Mouse (Mus musculus) liver, embryonic 14.5 days (tissue): ENCODE data around the gene Dhx34. TPM values are rescaled to one million over a fixed set of nuclear protein-coding genes. Genes with fewer than 3 reads are reported as not detected.

ENCODE experiments used
- ATAC-seq: fragments of 200-750 bp; cut with Nextera tagmentation; 2 replicates; pipeline ENCODE4 v1.8.0; 2017; ENCODE audit warnings: moderate number of reproducible peaks, mild to moderate bottlenecking, moderate library complexity; ENCODE audit not compliant: insufficient read depth
- DNase-seq, 3 experiments: peaks; one replicate each; pipeline ENCODE4 v3.0.0-alpha.2; 2012 to 2013; ENCODE audit warnings: low read depth in 3 of 3, low spot score in 3 of 3
- H3K27ac ChIP-seq: fragments of 300-500 bp; sonication (generic); 2 replicates; pipeline ENCODE4 v1.5.1; 2014; ENCODE audit warnings: moderate library complexity, mild to moderate bottlenecking, control low read depth, inconsistent platforms
- H3K27me3 ChIP-seq: fragments of 300-500 bp; sonication (generic); 2 replicates; pipeline ENCODE4 v1.6.1; 2014; ENCODE audit warnings: mild to moderate bottlenecking, low read length, moderate library complexity; ENCODE audit not compliant: control insufficient read depth, insufficient read depth
- H3K36me3 ChIP-seq: fragments of 300-500 bp; sonication (generic); replicated peaks from 2 replicates; pipeline ENCODE4 v1.6.1; 2014; ENCODE audit warnings: low read depth; ENCODE audit not compliant: control insufficient read depth, insufficient read depth
- H3K4me1 ChIP-seq, 2 experiments: fragments of 200-500 bp in 1 of 2; fragments of 300-500 bp in 1 of 2; sonication (generic) in 1 of 2; replicated peaks; 2 replicates each; pipeline ENCODE4 v1.6.1; 2012 to 2014; ENCODE audit warnings: antibody characterized with exemption in 1 of 2, inconsistent platforms in 1 of 2, low read length in 1 of 2; ENCODE audit not compliant: control insufficient read depth in 2 of 2, insufficient read depth in 2 of 2
- H3K4me2 ChIP-seq: fragments of 300-500 bp; sonication (generic); 2 replicates; pipeline ENCODE4 v1.6.1; 2014; ENCODE audit warnings: low read depth, mild to moderate bottlenecking, control low read depth, moderate library complexity
- H3K4me3 ChIP-seq, 2 experiments: fragments of 200-500 bp in 1 of 2; fragments of 300-500 bp in 1 of 2; sonication (generic) in 1 of 2; 2 replicates each; pipeline ENCODE4 v1.5.1; 2012 to 2014; ENCODE audit warnings: low read depth in 2 of 2, low read length in 2 of 2, mild to moderate bottlenecking in 2 of 2, control low read depth in 1 of 2, inconsistent platforms in 1 of 2, moderate library complexity in 1 of 2; ENCODE audit not compliant: insufficient read depth in 1 of 2
- H3K9ac ChIP-seq: fragments of 300-500 bp; sonication (generic); replicated peaks from 2 replicates; pipeline ENCODE4 v1.6.1; 2014; ENCODE audit warnings: mild to moderate bottlenecking, control low read depth, moderate library complexity
- H3K9me3 ChIP-seq: fragments of 300-500 bp; sonication (generic); 2 replicates; pipeline ENCODE4 v1.6.1; 2016; ENCODE audit warnings: low read length, mixed read lengths; ENCODE audit not compliant: control insufficient read depth
- CTCF ChIP-seq: IDR thresholded peaks from 2 replicates; pipeline ENCODE4 v1.5.1; 2016; ENCODE audit warnings: antibody characterized with exemption, low read depth, control low read depth
- EP300 ChIP-seq: IDR thresholded peaks from 2 replicates; pipeline ENCODE4 v1.6.1; 2016; ENCODE audit warnings: antibody characterized with exemption, low read depth
- WGBS: fragments of 180-500 bp; shearing (Covaris S2); extraction: QIAGEN DNeasy Blood & Tissue Kit; methylation state at CpG from one replicate; pipeline ENCODE4 v1.1.7; 2014; ENCODE audit not compliant: insufficient replicate concordance; 5-methylcytosine and 5-hydroxymethylcytosine counted together
- polyA plus RNA-seq, 2 experiments: library from polyadenylated mRNA; depleted of rRNA in 1 of 2; stranded (reverse) in 1 of 2; unstranded in 1 of 2; fragments of >200 nt; fragmentation: Nextera tagmentation in 1 of 2; extraction: Ambion mirVana in 1 of 2; gene quantifications; 2 replicates each; pipeline versions ENCODE4 v1.2.1 to v1.2.3; 2012 to 2014

Dhx34 gene
- polyA plus RNA-seq, 2 experiments, result 3.6 to 5.0 TPM

DNA sequence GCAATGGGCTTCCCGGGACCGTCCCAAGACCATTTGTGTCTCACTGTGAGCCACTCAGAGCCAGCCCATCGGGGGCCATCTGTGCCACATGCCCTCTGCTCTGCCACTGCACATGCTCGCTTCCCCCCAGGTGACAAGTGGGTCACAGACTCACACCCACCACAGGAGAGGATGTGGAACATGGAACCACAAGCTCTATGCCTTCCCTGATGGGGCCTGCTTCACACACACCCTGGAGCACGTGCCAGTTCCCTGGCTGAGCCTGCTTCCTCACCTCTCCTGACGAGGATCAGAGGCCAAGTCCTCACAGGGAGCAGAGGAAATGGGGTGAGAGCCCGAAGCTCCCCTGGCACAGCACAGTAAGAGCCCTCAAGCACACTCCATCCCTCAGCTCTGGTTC is 14.8 kb downstream of the Dhx34 start:
- Histone ChIP-seq H3K27ac (no peak overlapping the region), H3K36me3 (no peaks in the 10 kb centered on the region)
- TF ChIP-seq EP300 (no peak), CTCF (no peak)

DNA sequence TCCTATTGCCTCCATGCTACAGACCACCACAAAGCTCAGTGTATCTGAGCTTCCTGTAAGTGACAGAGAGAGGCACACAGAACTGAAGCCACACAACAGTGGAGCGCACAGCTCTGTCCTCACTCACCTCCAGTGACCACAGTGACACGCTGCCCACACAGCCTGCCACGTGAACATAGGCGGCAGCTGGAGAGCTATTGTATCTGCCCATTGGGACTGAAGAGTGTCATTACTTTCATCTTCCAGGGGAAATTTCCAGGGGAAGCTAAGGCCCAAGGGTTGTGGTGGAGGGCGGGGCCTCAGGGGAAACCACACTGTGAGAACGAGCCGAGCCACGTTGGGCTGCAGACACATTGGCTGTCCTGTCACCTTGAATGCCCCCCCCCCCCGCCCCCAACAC is 17.0 kb downstream of the Dhx34 start:
- no peak overlapping the region for H3K4me3 ChIP-seq
- H3K9ac ChIP-seq, result no peak overlapping the region
- no peaks in the 10 kb centered on the region for H3K4me1 ChIP-seq
- H3K27me3 ChIP-seq, result no peaks in the 10 kb centered on the region
- no peak overlapping the region for H3K4me2 ChIP-seq
- no peak for TF ChIP-seq EP300
- TF ChIP-seq CTCF, result no peak
- H3K27ac ChIP-seq, result no peak overlapping the region
- ATAC-seq, result no peak
- DNase-seq, result no peak
- no peaks in the 10 kb centered on the region for H3K36me3 ChIP-seq
- no peaks in the 10 kb centered on the region for H3K9me3 ChIP-seq
- WGBS, result 51% methylated on average over 9 of the region's 9 CpGs

More for the DNA sequence above, 14.8 kb downstream of the Dhx34 start:
- H3K4me1 ChIP-seq, result no peaks in the 10 kb centered on the region; a peak in 1 of 4 replicates
- H3K27me3 ChIP-seq, result no peaks in the 10 kb centered on the region
- 69% methylated on average over 7 of the region's 7 CpGs for WGBS
- DNase-seq (no peak), ATAC-seq (no peak)
- no peak overlapping the region for H3K4me2 ChIP-seq
- no peak overlapping the region for H3K9ac ChIP-seq
- H3K4me3 ChIP-seq, result no peak overlapping the region
- no peaks in the 10 kb centered on the region for H3K9me3 ChIP-seq

DNA sequence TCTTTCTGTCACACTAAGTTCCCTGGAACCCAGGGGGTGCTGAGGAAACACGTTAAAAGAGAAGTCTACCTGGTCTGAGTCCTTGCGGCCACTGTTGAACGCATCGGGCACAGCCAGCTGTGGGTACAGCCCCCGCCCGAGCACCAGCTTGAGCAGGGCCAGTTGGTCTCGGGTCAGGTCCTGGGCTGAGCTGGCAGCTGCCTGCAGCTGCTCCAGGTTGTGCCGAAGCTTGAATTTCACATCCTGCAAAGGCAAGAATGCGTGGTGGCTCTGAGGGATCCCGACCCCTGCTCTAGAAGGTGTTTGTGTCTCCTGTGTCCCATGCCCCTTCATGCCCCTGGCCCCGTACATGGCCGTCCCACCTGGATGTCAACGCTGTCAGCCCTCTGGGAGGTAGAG is 18.3 kb downstream of the Dhx34 start:
- no peak overlapping the region for H3K27ac ChIP-seq
- no peak for DNase-seq
- no peak for ATAC-seq
- H3K27me3 ChIP-seq, result no peaks in the 10 kb centered on the region
- no peak overlapping the region for H3K4me2 ChIP-seq
- no peaks in the 10 kb centered on the region for H3K4me1 ChIP-seq
- H3K9ac ChIP-seq, result no peak overlapping the region
- no peaks in the 10 kb centered on the region for H3K9me3 ChIP-seq
- no peak overlapping the region for H3K4me3 ChIP-seq
- WGBS, result 80% methylated on average over 13 of the region's 13 CpGs
- TF ChIP-seq EP300, result no peak
- no peak for TF ChIP-seq CTCF
- no peaks in the 10 kb centered on the region for H3K36me3 ChIP-seq

DNA sequence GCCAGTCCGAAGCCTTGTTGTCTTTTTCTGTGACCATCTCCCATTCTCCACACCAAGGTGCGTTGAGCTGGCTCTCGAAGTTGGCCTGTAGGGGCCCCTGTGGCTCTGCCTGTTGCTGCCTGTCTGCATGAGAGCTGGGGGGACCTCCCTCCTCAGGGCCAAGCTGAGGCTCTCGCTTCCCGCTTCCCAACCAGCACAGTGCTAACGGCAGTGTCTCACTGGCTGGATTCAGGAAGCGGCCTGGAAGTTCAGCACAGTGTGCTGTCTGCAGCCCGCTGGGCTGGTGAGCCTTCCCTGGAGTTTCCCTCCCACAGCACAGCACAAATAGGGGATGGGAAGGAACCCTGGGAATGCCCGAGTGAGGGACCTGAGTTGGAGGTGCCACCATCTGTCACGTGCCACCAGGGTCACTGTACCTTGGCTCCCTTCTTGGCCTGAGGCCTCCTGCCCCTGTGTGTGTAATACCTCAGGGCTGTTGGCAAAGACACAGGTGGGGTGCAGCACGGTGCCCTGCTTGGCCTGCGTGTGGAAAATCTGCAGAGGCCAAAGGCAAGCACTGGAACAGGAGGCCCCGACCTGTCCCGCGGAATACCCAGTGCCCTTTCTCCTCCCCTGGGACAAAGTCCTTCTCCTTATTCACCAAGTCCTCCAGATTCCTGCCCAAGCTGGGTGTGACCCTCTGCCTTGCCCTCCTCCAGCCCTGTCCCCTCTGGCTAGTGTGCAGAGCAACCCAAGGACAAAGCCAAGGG is 18.9 kb downstream of the Dhx34 start:
- TF ChIP-seq CTCF (no peak), EP300 (no peak)
- no peak overlapping the region for H3K9ac ChIP-seq
- DNase-seq (no peak), ATAC-seq (no peak)
- no peak overlapping the region for H3K4me2 ChIP-seq
- H3K36me3 ChIP-seq, result no peaks in the 10 kb centered on the region
- H3K9me3 ChIP-seq, result no peaks in the 10 kb centered on the region
- no peaks in the 10 kb centered on the region for H3K27me3 ChIP-seq
- no peaks in the 10 kb centered on the region for H3K4me1 ChIP-seq
- H3K4me3 ChIP-seq, result no peak overlapping the region
- 72% methylated on average over 15 of the region's 15 CpGs for WGBS
- no peak overlapping the region for H3K27ac ChIP-seq

DNA sequence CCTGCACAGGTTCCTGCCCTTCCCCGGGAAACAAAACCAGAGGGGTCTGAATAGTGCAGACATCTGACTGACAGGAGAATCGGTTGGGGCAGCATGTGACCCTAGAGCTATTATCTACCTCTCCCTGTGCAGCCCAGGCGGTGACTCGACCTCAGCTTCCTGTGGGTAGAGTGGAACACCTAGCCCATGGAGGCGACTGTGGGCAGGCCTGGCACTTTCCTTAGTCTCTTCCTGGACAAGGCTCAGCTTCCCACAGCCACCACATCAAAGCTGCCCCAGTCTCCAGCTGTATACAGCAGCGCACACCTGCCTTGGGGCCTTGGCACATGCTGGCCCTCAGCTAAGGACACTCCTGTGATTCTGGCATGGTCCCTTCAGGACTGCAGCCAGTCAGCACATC is 20.7 kb downstream of the Dhx34 start:
- 32% methylated on average over 6 of the region's 6 CpGs for WGBS
- no peak overlapping the region for H3K4me3 ChIP-seq

More for the DNA sequence above, 20.7 kb downstream of the Dhx34 start:
- Histone ChIP-seq H3K36me3 (no peaks in the 10 kb centered on the region; the same call in 1 of the 2 replicates), H3K9me3 (no peaks in the 10 kb centered on the region), H3K27ac (no peak overlapping the region), H3K4me2 (no peak overlapping the region), H3K9ac (no peak overlapping the region), H3K4me1 (no peaks in the 10 kb centered on the region), H3K27me3 (no peaks in the 10 kb centered on the region)
- DNase-seq, result no peak
- no peak for ATAC-seq
- TF ChIP-seq CTCF (no peak), EP300 (no peak)
